Mouse (Mus musculus): Measurements from ENCODE around the gene Nphp4.
"Not testable (repeated sequence)": the region's sequence is repeated elsewhere in the genome, so short reads cannot be mapped to it uniquely, and the experiment has no call there.

Gene Nphp4

DNA sequence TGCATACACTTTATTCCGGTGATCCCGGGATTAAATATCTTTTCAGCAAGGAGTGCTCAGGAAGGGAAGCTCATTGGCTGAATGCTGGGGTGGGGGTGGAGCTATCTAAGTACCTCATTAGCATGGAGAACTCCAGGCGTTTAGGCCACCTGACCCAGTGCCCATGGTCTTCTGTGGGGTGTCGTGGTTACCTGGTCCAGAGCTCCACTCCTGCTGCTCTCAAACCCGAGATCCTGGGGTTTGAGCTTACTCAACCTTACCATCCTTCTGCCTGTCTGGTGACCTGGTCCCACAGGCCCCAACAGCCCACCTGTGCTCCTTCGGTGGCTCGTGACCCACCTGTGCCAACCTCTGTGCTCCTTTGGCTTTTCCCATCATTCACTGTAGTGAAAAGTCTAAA, 38.4 kb downstream of the Nphp4 start:
- no peaks in the 10 kb centered on the region for H3K27me3 ChIP-seq (ENCODE audit: control insufficient read depth, insufficient read depth, low read length, poor library complexity, severe bottlenecking)
- DNase-seq (ENCODE audit: low read depth, low spot score), result no peak
- no peaks in the 10 kb centered on the region for H3K36me3 ChIP-seq (ENCODE audit: control insufficient read depth, insufficient read depth, low read length, poor library complexity, severe bottlenecking)

DNA sequence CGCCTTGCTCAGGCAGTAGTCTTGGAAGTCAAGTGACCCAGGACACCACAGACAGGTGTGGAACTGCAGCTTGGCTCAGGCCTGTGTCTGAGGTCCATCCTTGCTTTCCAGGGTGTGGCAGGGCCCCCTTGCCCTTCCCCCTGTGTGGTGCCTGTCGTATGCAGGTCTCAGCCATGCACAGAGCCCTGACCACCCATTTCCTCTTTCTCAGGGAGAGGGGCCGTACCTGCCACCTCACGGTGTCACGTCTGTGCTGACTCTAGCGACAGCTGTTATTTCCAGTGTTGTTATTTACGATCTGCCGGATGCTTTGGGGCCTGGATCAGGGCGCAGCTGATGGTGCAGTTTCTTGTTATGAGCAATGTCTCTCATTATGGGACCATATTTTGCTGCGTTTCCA, 42.6 kb downstream of the Nphp4 start:
- DNase-seq (ENCODE audit: low read depth, low spot score), result peak; percentile 12
- no peaks in the 10 kb centered on the region for H3K36me3 ChIP-seq (ENCODE audit: control insufficient read depth, insufficient read depth, low read length, poor library complexity, severe bottlenecking)
- H3K27me3 ChIP-seq (ENCODE audit: control insufficient read depth, insufficient read depth, low read length, poor library complexity, severe bottlenecking), result no peaks in the 10 kb centered on the region

DNA sequence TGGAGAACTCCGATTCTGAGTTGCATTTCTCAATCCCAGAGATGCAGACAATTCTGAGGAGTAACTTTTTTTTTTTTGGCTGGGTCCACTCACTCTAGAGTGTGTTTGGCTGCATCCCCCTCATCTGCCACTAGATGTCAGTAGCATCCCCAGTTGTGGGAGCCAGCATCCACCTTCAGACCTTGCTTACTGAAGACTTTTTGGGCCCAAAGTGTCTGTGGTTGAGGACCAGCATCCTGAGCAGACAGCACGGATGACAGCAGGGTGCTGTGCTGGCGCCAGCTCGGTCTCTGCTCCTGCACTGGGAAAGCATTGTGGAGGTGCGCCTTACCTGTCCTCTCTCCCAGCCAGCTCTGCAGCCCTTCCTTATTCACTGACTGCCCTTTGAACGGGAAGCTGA, 43.6 kb downstream of the Nphp4 start:
- Histone ChIP-seq H3K27me3 (ENCODE audit: control insufficient read depth, insufficient read depth, low read length, poor library complexity, severe bottlenecking) (no peaks in the 10 kb centered on the region), H3K36me3 (ENCODE audit: control insufficient read depth, insufficient read depth, low read length, poor library complexity, severe bottlenecking) (no peaks in the 10 kb centered on the region)
- peak; percentile 67 for DNase-seq (ENCODE audit: low read depth, low spot score)

DNA sequence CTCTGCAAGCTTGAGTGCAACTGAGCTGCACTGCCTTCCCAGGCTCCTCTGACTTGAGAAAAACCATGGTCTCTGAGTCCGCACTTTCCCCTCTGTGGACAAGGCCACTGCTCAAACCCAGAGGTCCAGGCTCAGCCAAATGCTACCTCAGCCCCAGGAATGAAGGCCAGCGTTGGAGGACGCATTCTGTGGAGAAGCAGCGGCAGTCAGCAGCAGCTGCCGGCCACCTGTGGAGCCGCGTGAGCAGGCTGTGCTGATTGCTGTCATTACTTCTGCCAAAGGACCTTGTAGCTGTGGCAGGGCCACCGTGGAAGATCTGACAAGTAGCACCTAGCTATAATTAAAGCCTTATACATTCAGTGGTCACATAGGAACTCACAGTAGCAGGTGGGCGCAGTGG, 56.4 kb downstream of the Nphp4 start:
- Histone ChIP-seq H3K27me3 (ENCODE audit: control insufficient read depth, insufficient read depth, low read length, poor library complexity, severe bottlenecking) (no peaks in the 10 kb centered on the region), H3K36me3 (ENCODE audit: control insufficient read depth, insufficient read depth, low read length, poor library complexity, severe bottlenecking) (no peaks in the 10 kb centered on the region)
- no peak for DNase-seq (ENCODE audit: low read depth, low spot score)

DNA sequence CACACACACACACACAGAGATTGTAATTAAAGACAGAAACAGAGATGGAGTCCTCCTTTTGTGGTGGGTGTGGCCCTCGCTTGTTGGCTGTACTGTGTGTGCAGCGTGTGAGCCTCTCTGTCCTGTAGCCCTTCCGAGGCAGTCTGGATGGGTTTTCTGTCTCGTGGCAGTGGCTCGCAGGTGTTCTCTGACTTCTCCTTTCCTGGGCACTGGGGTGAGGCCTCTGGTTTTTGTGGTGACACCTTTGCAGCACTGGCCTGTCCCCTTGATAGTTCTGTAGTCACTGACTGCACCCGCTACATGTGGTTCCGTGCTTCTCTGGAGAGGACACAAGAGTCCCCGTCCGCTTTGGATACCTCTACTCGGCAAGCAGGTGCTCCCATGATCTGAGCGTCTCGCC, 63.2 kb downstream of the Nphp4 start:
- Histone ChIP-seq H3K27me3 (ENCODE audit: control insufficient read depth, insufficient read depth, low read length, poor library complexity, severe bottlenecking) (no peaks in the 10 kb centered on the region), H3K36me3 (ENCODE audit: control insufficient read depth, insufficient read depth, low read length, poor library complexity, severe bottlenecking) (no peaks in the 10 kb centered on the region)
- DNase-seq (ENCODE audit: low read depth, low spot score), result peak; percentile 27

DNA sequence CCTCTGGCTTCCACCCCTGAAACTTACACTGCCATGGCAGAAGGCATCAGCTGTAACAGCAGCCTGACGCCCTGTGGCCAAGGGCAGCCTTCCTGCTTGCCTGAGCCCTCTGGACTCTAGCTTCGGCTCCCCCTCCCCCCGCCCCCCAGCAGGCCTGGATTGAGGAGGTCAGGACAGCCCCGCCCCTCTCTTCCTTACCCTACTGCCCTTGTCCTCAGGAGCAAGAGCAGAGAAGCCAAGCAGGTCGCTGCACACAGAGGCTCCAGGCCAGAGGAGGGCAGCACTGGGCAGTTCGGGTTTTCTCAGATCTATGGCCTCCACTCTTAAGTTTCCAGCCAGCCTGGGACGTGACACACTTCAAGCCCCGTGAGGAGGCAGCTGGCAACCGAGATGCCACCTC, 64.7 kb downstream of the Nphp4 start:
- Histone ChIP-seq H3K36me3 (ENCODE audit: control insufficient read depth, insufficient read depth, low read length, poor library complexity, severe bottlenecking) (no peaks in the 10 kb centered on the region), H3K27me3 (ENCODE audit: control insufficient read depth, insufficient read depth, low read length, poor library complexity, severe bottlenecking) (no peaks in the 10 kb centered on the region)
- DNase-seq (ENCODE audit: low read depth, low spot score), result no peak

DNA sequence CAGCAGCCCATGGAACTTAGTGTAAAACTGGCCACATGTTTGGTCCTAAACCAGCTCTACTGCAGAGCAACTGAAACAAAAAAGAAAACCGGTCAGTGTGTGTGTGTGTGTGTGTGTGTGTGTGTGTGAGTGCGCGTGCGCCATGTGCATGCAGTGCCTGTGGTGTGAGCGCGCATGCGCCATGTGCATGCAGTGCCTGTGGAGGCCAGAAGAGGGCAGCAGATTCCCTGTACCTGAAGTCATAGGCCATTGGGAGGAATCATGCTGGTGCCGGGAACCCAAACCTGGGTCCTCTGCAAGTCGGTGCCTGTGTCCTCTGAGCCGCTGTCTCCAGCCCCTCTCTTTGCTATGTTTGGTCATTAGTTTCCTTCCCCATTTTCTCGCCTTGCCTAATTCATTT, 65.9 kb downstream of the Nphp4 start:
- no peak for DNase-seq (ENCODE audit: low read depth, low spot score)
- H3K36me3 ChIP-seq (ENCODE audit: control insufficient read depth, insufficient read depth, low read length, poor library complexity, severe bottlenecking), result no peaks in the 10 kb centered on the region

DNA sequence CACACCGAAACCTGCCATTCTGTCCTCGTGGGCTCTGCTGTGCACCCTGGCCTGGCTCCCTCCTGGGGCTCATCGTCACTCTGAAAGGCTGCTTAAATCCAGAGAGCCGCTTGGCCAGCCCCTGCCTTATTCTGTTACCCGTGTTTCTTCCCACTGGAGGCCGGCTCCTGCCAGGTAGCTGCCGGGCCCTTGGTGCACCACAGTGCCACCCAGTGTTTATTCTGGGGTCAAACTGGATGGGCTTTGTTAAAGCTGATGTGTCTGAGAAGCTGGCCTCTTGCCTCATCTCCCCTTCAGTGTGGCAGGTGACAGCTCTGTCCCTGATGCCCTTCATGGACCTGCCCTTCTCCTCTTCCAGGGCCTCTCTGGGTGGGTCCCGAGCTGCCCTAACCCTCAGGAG, 70.0 kb downstream of the Nphp4 start:
- no peak for DNase-seq (ENCODE audit: low read depth, low spot score)
- no peaks in the 10 kb centered on the region for H3K36me3 ChIP-seq (ENCODE audit: control insufficient read depth, insufficient read depth, low read length, poor library complexity, severe bottlenecking)
- no peaks in the 10 kb centered on the region for H3K27me3 ChIP-seq (ENCODE audit: control insufficient read depth, insufficient read depth, low read length, poor library complexity, severe bottlenecking)

More for the DNA sequence above, 65.9 kb downstream of the Nphp4 start:
- H3K27me3 ChIP-seq (ENCODE audit: control insufficient read depth, insufficient read depth, low read length, poor library complexity, severe bottlenecking), result no peaks in the 10 kb centered on the region

DNA sequence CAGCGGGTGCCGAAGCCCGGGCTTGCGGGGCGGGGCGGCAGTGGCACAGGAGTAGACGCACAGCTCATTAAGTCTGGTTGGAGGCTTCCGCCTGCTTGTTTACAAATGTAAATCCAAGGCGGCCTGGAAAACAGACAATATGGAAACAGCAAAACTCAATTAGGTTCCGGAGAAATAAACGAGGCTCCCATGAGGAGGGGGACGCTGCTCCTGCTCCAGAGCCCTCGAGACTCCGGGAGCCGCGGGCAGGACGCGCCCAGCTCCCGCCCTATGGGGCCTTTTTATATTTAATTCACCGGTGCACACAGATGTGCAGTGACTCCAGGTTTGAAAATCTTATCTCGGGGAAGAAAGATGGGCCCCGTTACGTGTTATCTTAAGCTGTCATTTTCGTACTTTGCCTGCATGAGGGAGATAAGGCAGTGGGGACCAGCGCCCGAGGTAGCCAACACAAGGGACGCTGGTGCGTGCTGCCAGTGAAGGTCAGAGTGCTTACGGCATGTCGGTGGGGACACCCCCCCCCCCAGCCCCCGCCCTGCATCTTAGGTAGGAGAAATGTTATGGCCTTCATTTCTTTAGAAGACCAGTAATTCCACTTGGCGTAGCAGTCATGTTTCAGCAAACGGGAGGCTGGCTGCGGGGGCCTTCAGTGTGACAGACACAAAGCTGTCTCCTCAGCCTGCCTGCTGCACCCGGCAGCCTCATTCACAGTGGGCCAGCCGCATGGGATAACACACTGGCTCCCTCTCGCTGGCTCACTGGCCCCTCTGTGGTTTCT, 71.6 kb downstream of the Nphp4 start:
- Histone ChIP-seq H3K36me3 (ENCODE audit: control insufficient read depth, insufficient read depth, low read length, poor library complexity, severe bottlenecking) (no peaks in the 10 kb centered on the region), H3K27me3 (ENCODE audit: control insufficient read depth, insufficient read depth, low read length, poor library complexity, severe bottlenecking) (no peaks in the 10 kb centered on the region)
- DNase-seq (ENCODE audit: low read depth, low spot score), result no peak

DNA sequence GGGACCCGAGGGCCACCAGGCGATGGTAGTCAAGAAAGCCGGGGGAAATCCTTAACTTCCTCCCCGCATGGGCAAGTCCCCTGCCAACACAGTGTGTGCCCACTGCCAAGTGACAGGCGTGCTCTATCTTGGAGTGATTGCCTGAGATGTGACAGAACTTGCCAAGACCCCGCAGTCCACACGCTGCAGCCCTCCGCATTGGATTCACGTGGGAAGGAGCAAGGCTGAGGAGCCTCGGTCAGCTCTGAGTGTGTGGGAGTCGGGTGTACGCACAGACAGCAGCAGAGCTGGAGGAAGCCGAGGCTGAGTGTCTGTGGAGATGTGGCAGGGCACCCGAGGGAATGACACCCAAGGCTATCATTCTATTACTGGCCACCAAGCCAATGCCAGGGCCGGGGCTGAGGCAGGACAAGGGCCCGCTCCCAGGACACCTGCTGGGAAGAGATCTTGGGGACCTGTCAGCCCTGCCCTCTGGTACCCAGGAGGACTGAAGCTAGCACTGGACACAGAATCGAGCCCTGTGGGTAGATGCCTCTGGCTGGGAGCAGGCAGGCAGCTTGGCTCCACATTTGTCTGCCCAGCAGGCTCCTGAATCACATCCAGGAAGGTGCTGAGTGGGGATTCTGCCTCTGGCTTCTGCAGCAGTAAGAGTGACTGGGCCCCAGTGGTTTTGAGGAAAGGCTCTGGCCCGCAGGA, 73.1 kb downstream of the Nphp4 start:
- no peaks in the 10 kb centered on the region for H3K27me3 ChIP-seq (ENCODE audit: control insufficient read depth, insufficient read depth, low read length, poor library complexity, severe bottlenecking)
- no peak for DNase-seq (ENCODE audit: low read depth, low spot score)
- H3K36me3 ChIP-seq (ENCODE audit: control insufficient read depth, insufficient read depth, low read length, poor library complexity, severe bottlenecking), result no peaks in the 10 kb centered on the region

DNA sequence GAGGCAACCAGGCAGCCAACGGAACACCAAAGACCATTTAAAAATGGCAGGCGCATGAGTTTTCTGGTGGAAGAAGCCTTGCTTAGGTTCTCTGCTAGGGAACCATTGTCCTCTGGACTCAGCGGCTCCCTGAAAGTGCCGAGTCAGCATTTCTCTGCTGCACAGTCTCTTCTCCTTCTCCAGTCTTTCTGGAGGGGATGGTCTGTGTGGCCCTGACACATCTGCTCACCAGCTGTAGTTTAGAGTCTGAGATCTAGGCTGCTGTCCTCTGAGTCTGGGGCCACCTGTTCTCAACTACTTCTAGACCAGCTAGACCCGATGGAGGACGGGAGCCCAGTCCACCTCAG, 73.7 kb downstream of the Nphp4 start:
- H3K36me3 ChIP-seq (ENCODE audit: control insufficient read depth, insufficient read depth, low read length, poor library complexity, severe bottlenecking), result no peaks in the 10 kb centered on the region
- H3K27me3 ChIP-seq (ENCODE audit: control insufficient read depth, insufficient read depth, low read length, poor library complexity, severe bottlenecking), result no peaks in the 10 kb centered on the region
- DNase-seq (ENCODE audit: low read depth, low spot score), result no peak

DNA sequence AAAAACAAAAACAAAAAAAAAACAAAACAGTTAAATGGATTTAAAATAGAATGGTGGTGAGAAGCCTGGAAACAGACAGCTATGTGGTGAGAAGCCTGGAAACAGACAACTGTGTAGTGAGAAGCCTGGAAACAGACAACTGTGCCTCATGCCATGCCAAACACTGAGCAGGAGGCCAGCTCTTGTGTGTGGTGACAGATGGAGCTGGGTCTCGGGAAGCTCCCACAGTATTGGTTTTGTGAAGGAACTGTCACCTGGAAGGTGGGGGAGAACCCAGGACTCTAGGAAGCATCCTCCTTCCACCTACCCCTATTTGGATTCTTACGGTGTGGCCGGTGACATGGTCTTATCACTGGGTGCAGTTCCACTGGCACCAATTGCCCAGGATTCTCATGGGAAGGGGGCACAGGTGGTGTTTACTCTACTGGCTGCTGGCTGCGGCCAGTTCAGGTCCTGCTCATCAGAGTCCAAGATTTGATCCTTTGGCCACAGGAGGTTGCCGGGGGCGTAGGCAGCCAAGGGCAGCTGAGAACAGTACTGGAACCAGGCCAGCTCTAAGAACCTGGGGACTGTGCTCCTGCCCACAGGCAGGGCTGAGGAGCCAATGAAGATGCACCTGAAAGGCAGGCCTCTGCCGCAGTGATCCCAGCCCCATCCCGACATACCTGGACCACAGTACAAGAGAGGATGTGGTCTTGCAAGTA, 77.2 kb downstream of the Nphp4 start:
- DNase-seq (ENCODE audit: low read depth, low spot score), result no peak
- H3K27me3 ChIP-seq (ENCODE audit: control insufficient read depth, insufficient read depth, low read length, poor library complexity, severe bottlenecking), result no peaks in the 10 kb centered on the region
- H3K36me3 ChIP-seq (ENCODE audit: control insufficient read depth, insufficient read depth, low read length, poor library complexity, severe bottlenecking), result no peaks in the 10 kb centered on the region

DNA sequence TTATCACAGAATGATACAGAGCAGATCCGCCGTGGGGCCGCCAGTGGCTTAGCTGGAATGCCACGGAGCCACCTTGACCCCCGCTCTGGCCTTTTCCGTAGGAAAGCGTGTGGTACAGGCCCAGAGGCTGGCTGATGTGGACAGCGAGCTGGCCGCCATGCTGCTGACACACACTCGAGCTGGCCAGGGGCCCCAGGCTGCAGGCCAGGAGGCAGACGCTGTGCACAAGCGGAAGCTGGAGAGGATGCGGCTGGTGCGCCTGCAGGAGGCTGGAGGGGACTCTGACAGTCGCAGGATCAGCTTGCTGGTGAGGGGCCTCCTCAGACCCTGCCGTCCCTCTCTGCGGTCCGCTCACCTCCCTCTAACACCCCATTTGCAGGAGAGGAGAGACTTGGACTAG, 77.9 kb downstream of the Nphp4 start:
- H3K27me3 ChIP-seq (ENCODE audit: control insufficient read depth, insufficient read depth, low read length, poor library complexity, severe bottlenecking), result no peaks in the 10 kb centered on the region
- no peaks in the 10 kb centered on the region for H3K36me3 ChIP-seq (ENCODE audit: control insufficient read depth, insufficient read depth, low read length, poor library complexity, severe bottlenecking)
- no peak for DNase-seq (ENCODE audit: low read depth, low spot score)

DNA sequence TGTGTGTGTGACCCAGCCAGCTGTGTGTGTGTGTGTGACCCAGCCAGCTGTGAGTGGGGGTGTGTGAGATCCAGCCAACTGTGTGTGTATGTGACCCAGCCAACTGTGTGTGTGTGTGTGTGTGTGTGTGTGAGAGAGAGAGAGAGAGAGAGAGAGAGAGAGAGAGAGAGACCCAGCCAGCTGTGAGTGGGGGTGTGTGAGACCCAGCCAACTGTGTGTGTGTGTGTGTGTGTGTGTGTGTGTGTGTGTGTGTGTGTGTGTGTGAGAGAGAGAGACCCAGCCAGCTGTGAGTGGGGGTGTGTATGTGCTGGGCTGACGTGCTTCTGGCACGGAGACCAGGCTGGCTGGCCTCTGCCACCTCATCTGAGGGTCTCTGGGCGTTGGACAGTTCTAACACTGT, 79.3 kb downstream of the Nphp4 start:
- not testable (repeated sequence) for DNase-seq (ENCODE audit: low read depth, low spot score); H3K27me3 ChIP-seq (ENCODE audit: control insufficient read depth, insufficient read depth, low read length, poor library complexity, severe bottlenecking); H3K36me3 ChIP-seq (ENCODE audit: control insufficient read depth, insufficient read depth, low read length, poor library complexity, severe bottlenecking)

DNA sequence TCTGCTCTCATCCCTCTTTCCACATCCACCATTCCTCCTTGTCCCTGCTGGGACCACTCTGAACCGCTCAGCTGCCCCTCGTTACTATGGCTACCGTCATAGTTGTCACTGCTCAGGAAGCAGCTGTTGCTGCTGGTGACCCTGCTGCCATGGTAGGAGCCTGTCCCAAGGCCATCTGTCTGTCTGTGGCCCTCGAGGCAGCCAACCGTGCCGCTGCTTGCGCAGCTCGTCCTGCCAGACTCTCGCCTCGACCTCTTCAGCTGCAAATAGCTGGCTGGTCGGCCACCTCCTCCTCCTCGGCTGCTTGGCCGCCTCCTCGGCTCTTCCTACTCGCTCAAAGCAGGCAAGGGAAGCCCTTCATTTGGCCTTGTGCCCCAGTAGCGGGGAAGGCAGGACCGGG, 81.7 kb downstream of the Nphp4 start:
- Histone ChIP-seq H3K36me3 (ENCODE audit: control insufficient read depth, insufficient read depth, low read length, poor library complexity, severe bottlenecking) (no peaks in the 10 kb centered on the region), H3K27me3 (ENCODE audit: control insufficient read depth, insufficient read depth, low read length, poor library complexity, severe bottlenecking) (no peaks in the 10 kb centered on the region)
- DNase-seq (ENCODE audit: low read depth, low spot score), result no peak

Data from splenic B cell, adult 2 months (primary cell).